Mouse (Mus musculus): ENCODE measurements around the gene Megf11. TPM values are rescaled to one million over a fixed set of nuclear protein-coding genes. Genes with fewer than 3 reads are reported as not detected.

The Megf11 gene
- 1.4 and 1.6 TPM in 2 replicates for polyA plus RNA-seq (2014; fragmentation: Nextera tagmentation; extraction: Ambion mirVana)

- peak; percentile 79 for DNase-seq (ENCODE audit: low spot score)
- Histone ChIP-seq H3K4me2 (ENCODE audit: low read depth, severe bottlenecking) (peak within 1 kb of the TSS; percentile 77), H3K4me1 (ENCODE audit: control insufficient read depth, insufficient read depth, low read length) (peaks cover 11% of the 10 kb centered on the region; the same call in 1 of the 2 replicates), H3K4me3 (ENCODE audit: low read depth, low read length) (peak within 1 kb of the TSS; percentile 41), H3K27me3 (ENCODE audit: control insufficient read depth, insufficient read depth, low read length) (peaks cover 43% of the 10 kb centered on the region), H3K27ac (replicated peaks; ENCODE audit: low read depth, low read length) (no peak within 1 kb of the TSS), H3K9me3 (ENCODE audit: control insufficient read depth, low read length) (no peaks in the 10 kb centered on the region), H3K9ac (ENCODE audit: low read length) (peak within 1 kb of the TSS; percentile 5; the same call in 1 of the 2 replicates), H3K36me3 (ENCODE audit: control insufficient read depth, insufficient read depth, low read length) (no peaks in the 10 kb centered on the region)
- 0 out of 2 replicates have a peak, but pooled peaks have one; percentile 72 for ATAC-seq (ENCODE audit: insufficient number of reproducible peaks, low FRiP score, low TSS enrichment, low read depth)
- WGBS: under 1% methylated on average over 86 of the region's 93 CpGs
Measured at GRCm38 (mm10) chr9:64385511-64386465, at the start of gene Megf11. Gene Megf11 (plus strand): TSS chr9:64385626.

GRCm38 (mm10) chr9:64335825-64336224 lies 49.6 kb upstream of the Megf11 start:
- Histone ChIP-seq H3K9ac (ENCODE audit: low read length) (no peak overlapping the region), H3K4me3 (ENCODE audit: low read depth, low read length) (no peak overlapping the region), H3K4me1 (ENCODE audit: control insufficient read depth, insufficient read depth, low read length) (peaks cover 3% of the 10 kb centered on the region; the same call in 1 of the 2 replicates), H3K27me3 (ENCODE audit: control insufficient read depth, insufficient read depth, low read length) (no peaks in the 10 kb centered on the region), H3K27ac (replicated peaks; ENCODE audit: low read depth, low read length) (no peak overlapping the region), H3K36me3 (ENCODE audit: control insufficient read depth, insufficient read depth, low read length) (no peaks in the 10 kb centered on the region), H3K9me3 (ENCODE audit: control insufficient read depth, low read length) (no peaks in the 10 kb centered on the region), H3K4me2 (ENCODE audit: low read depth, severe bottlenecking) (no peak overlapping the region)
- DNase-seq (ENCODE audit: low spot score) (no peak), ATAC-seq (ENCODE audit: insufficient number of reproducible peaks, low FRiP score, low TSS enrichment, low read depth) (no peak)
- 87% methylated on average over 6 of the region's 6 CpGs for WGBS

GRCm38 (mm10) chr9:64339361-64339760 lies 46.1 kb upstream of the Megf11 start:
- no peak overlapping the region for H3K9ac ChIP-seq (ENCODE audit: low read length)
- H3K4me1 ChIP-seq (ENCODE audit: control insufficient read depth, insufficient read depth, low read length): peaks cover 3% of the 10 kb centered on the region; the same call in 1 of the 2 replicates
- no peak overlapping the region for H3K27ac ChIP-seq (replicated peaks; ENCODE audit: low read depth, low read length)
- no peak for ATAC-seq (ENCODE audit: insufficient number of reproducible peaks, low FRiP score, low TSS enrichment, low read depth)
- H3K9me3 ChIP-seq (ENCODE audit: control insufficient read depth, low read length): no peaks in the 10 kb centered on the region
- no peak overlapping the region for H3K4me3 ChIP-seq (ENCODE audit: low read depth, low read length)
- peak overlapping the region; percentile 77; the same call in 1 of the 2 replicates for H3K4me2 ChIP-seq (ENCODE audit: low read depth, severe bottlenecking)
- no peaks in the 10 kb centered on the region for H3K36me3 ChIP-seq (ENCODE audit: control insufficient read depth, insufficient read depth, low read length)
- 16% methylated on average over 8 of the region's 8 CpGs for WGBS
- peak; percentile 24 for DNase-seq (ENCODE audit: low spot score)
- H3K27me3 ChIP-seq (ENCODE audit: control insufficient read depth, insufficient read depth, low read length): no peaks in the 10 kb centered on the region

- ATAC-seq (ENCODE audit: insufficient number of reproducible peaks, low FRiP score, low TSS enrichment, low read depth): peak; percentile 81
- H3K4me2 ChIP-seq (ENCODE audit: low read depth, severe bottlenecking): peak overlapping the region; percentile 77
- H3K36me3 ChIP-seq (ENCODE audit: control insufficient read depth, insufficient read depth, low read length): no peaks in the 10 kb centered on the region
- peaks cover 3% of the 10 kb centered on the region; the same call in 1 of the 2 replicates for H3K4me1 ChIP-seq (ENCODE audit: control insufficient read depth, insufficient read depth, low read length)
- H3K4me3 ChIP-seq (ENCODE audit: low read depth, low read length): peak overlapping the region; percentile 54
- H3K27ac ChIP-seq (replicated peaks; ENCODE audit: low read depth, low read length): peak overlapping the region; percentile 98
- WGBS: under 1% methylated on average over 85 of the region's 85 CpGs
- peak; percentile 84 for DNase-seq (ENCODE audit: low spot score)
- H3K9me3 ChIP-seq (ENCODE audit: control insufficient read depth, low read length): no peaks in the 10 kb centered on the region
- H3K27me3 ChIP-seq (ENCODE audit: control insufficient read depth, insufficient read depth, low read length): no peaks in the 10 kb centered on the region
- H3K9ac ChIP-seq (ENCODE audit: low read length): peak overlapping the region; percentile 99
Measured at GRCm38 (mm10) chr9:64340351-64341253, 44.8 kb upstream of the Megf11 start.

- ATAC-seq (ENCODE audit: insufficient number of reproducible peaks, low FRiP score, low TSS enrichment, low read depth): peak; percentile 61; the same call in 1 of the 2 replicates
Measured at GRCm38 (mm10) chr9:64341254-64341566, 44.2 kb upstream of the Megf11 start, which contains the start of gene Dis3l. Gene Dis3l (minus strand): TSS chr9:64341288.

GRCm38 (mm10) chr9:64341671-64342070 lies 43.8 kb upstream of the Megf11 start:
- peaks cover 3% of the 10 kb centered on the region; the same call in 1 of the 2 replicates for H3K4me1 ChIP-seq (ENCODE audit: control insufficient read depth, insufficient read depth, low read length)
- no peaks in the 10 kb centered on the region for H3K36me3 ChIP-seq (ENCODE audit: control insufficient read depth, insufficient read depth, low read length)
- H3K27me3 ChIP-seq (ENCODE audit: control insufficient read depth, insufficient read depth, low read length): no peaks in the 10 kb centered on the region
- WGBS: 53% methylated on average over 8 of the region's 8 CpGs
- ATAC-seq (ENCODE audit: insufficient number of reproducible peaks, low FRiP score, low TSS enrichment, low read depth) (no peak), DNase-seq (ENCODE audit: low spot score) (peak; percentile 22)
- H3K4me3 ChIP-seq (ENCODE audit: low read depth, low read length): no peak overlapping the region
- H3K27ac ChIP-seq (replicated peaks; ENCODE audit: low read depth, low read length): no peak overlapping the region; the same call in 1 of the 2 replicates
- H3K9me3 ChIP-seq (ENCODE audit: control insufficient read depth, low read length): no peaks in the 10 kb centered on the region
- H3K9ac ChIP-seq (ENCODE audit: low read length): no peak overlapping the region
- H3K4me2 ChIP-seq (ENCODE audit: low read depth, severe bottlenecking): no peak overlapping the region

More at GRCm38 (mm10) chr9:64341254-64341566, 44.2 kb upstream of the Megf11 start, which contains the start of gene Dis3l:
- no peak for DNase-seq (ENCODE audit: low spot score)
- H3K9me3 ChIP-seq (ENCODE audit: control insufficient read depth, low read length): no peaks in the 10 kb centered on the region
- peaks cover 3% of the 10 kb centered on the region; the same call in 1 of the 2 replicates for H3K4me1 ChIP-seq (ENCODE audit: control insufficient read depth, insufficient read depth, low read length)
- no peaks in the 10 kb centered on the region for H3K27me3 ChIP-seq (ENCODE audit: control insufficient read depth, insufficient read depth, low read length)
- H3K36me3 ChIP-seq (ENCODE audit: control insufficient read depth, insufficient read depth, low read length): no peaks in the 10 kb centered on the region
- peak within 1 kb of the TSS; percentile 98 for H3K27ac ChIP-seq (replicated peaks; ENCODE audit: low read depth, low read length)
- peak within 1 kb of the TSS; percentile 99 for H3K9ac ChIP-seq (ENCODE audit: low read length)
- peak within 1 kb of the TSS; percentile 54 for H3K4me3 ChIP-seq (ENCODE audit: low read depth, low read length)
- H3K4me2 ChIP-seq (ENCODE audit: low read depth, severe bottlenecking): peak within 1 kb of the TSS; percentile 77
- WGBS: 17% methylated on average over 16 of the region's 16 CpGs

GRCm38 (mm10) chr9:64343656-64344055 lies 41.8 kb upstream of the Megf11 start:
- Histone ChIP-seq H3K4me3 (ENCODE audit: low read depth, low read length) (no peak overlapping the region), H3K9me3 (ENCODE audit: control insufficient read depth, low read length) (no peaks in the 10 kb centered on the region), H3K4me2 (ENCODE audit: low read depth, severe bottlenecking) (no peak overlapping the region), H3K27me3 (ENCODE audit: control insufficient read depth, insufficient read depth, low read length) (no peaks in the 10 kb centered on the region), H3K4me1 (ENCODE audit: control insufficient read depth, insufficient read depth, low read length) (peaks cover 3% of the 10 kb centered on the region; the same call in 1 of the 2 replicates), H3K27ac (replicated peaks; ENCODE audit: low read depth, low read length) (no peak overlapping the region), H3K36me3 (ENCODE audit: control insufficient read depth, insufficient read depth, low read length) (no peaks in the 10 kb centered on the region), H3K9ac (ENCODE audit: low read length) (no peak overlapping the region)
- no peak for ATAC-seq (ENCODE audit: insufficient number of reproducible peaks, low FRiP score, low TSS enrichment, low read depth)
- WGBS: 85% methylated on average over 2 of the region's 2 CpGs
- no peak for DNase-seq (ENCODE audit: low spot score)

- no peaks in the 10 kb centered on the region for H3K36me3 ChIP-seq (ENCODE audit: control insufficient read depth, insufficient read depth, low read length)
- DNase-seq (ENCODE audit: low spot score) (no peak), ATAC-seq (ENCODE audit: insufficient number of reproducible peaks, low FRiP score, low TSS enrichment, low read depth) (no peak)
- no peaks in the 10 kb centered on the region for H3K9me3 ChIP-seq (ENCODE audit: control insufficient read depth, low read length)
- H3K4me2 ChIP-seq (ENCODE audit: low read depth, severe bottlenecking): no peak overlapping the region
- 72% methylated on average over 5 of the region's 5 CpGs for WGBS
- H3K4me3 ChIP-seq (ENCODE audit: low read depth, low read length): no peak overlapping the region
- no peaks in the 10 kb centered on the region for H3K27me3 ChIP-seq (ENCODE audit: control insufficient read depth, insufficient read depth, low read length)
- H3K27ac ChIP-seq (replicated peaks; ENCODE audit: low read depth, low read length): no peak overlapping the region
- no peaks in the 10 kb centered on the region for H3K4me1 ChIP-seq (ENCODE audit: control insufficient read depth, insufficient read depth, low read length)
- H3K9ac ChIP-seq (ENCODE audit: low read length): no peak overlapping the region
Measured at GRCm38 (mm10) chr9:64345931-64346330, 39.5 kb upstream of the Megf11 start.
